Mouse (Mus musculus): ENCODE measurements at regions not wholly inside any gene's neighbourhood (a gene's known extent, or its start where the extent isn't known, plus 50 kb on each side); places are given as distances from the start of the nearest gene placed in this dataset.

DNA sequence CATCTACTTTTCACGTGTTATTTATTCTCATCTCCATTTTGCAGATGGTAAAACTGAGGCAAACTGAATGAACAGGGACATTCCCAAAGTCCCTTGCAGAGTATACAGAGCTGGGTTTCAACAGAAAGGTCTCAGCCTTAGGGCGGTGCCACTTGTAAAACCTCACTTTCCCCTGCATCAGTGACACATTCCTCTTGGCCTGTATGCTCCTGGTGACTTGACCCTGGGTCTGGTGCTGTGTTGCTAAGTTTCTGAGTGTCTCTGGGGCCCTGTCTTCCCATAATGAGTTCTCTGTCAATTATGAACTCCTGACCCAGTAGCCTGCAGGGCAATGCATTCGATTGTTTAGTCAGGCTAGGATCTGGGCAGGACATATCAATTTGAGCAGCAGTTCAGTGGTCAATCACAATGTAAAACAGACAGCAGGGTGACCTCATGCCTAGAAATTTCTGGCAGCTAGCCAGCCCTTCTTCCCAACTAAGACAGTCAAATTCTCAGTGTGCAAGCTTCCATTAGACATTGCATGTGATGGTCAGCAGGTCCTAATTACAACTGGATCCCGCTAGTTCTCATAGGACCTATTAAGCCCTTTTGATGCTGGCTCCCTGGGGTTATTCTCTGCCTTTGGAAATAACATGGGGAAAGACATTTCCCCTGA, 863.5 kb upstream of the Lrrc6 start:
- H3K27ac ChIP-seq (ENCODE audit: insufficient read depth, low read length) = no peak overlapping the region
- no peak overlapping the region for H3K4me3 ChIP-seq (ENCODE audit: low read depth, low read length)
- no peaks in the 10 kb centered on the region for H3K27me3 ChIP-seq (ENCODE audit: control insufficient read depth, insufficient read depth, low read length, poor library complexity, severe bottlenecking)
- TF ChIP-seq EP300 (IDR thresholded peaks at IDR 0.05; ENCODE audit: insufficient read depth, low read depth, low read length) (no peak), POLR2A (IDR thresholded peaks at IDR 0.05; ENCODE audit: insufficient read depth, low read length) (no peak), CTCF (IDR thresholded peaks at IDR 0.05; ENCODE audit: low read depth, low read length) (no peak)
- no peaks in the 10 kb centered on the region for H3K36me3 ChIP-seq (ENCODE audit: control insufficient read depth, insufficient read depth, low read length, poor library complexity, severe bottlenecking)
- no peak overlapping the region for H3K9ac ChIP-seq (ENCODE audit: low read depth, poor library complexity, severe bottlenecking)
- no peaks in the 10 kb centered on the region for H3K9me3 ChIP-seq (replicated peaks; ENCODE audit: control insufficient read depth, insufficient read depth, low read length, poor library complexity, severe bottlenecking)
- no peaks in the 10 kb centered on the region for H3K4me1 ChIP-seq (ENCODE audit: control insufficient read depth, insufficient read depth, low read length)

DNA sequence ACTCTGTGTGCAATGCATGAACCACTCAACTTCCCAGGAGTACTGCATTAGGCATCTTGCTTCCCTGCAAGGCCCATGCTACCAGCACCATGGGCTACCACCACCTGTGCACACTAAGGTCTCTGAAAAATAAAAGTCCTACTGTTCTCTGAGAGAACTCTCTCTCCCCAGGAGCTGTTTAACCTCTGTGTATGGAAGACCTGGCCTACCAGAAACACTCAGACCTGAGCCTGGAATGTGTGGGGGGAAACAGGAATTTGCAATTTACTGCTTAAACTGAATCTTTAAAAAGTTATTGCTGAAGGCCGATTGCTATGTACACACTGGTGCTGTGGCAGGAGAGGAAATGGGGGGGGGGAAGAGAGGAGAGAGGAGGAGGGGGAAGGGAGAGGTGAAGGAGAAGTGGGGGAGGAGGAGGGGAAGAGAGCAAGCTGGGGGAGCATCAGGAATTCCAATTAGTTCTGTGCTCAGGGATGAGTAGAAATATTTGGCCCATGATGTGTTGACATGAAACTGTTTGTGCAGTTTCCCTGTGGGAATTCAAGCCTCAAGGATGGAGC, 860.4 kb upstream of the Lrrc6 start:
- H3K36me3 ChIP-seq (ENCODE audit: control insufficient read depth, insufficient read depth, low read length, poor library complexity, severe bottlenecking) = no peaks in the 10 kb centered on the region
- H3K9ac ChIP-seq (ENCODE audit: low read depth, poor library complexity, severe bottlenecking) = no peak overlapping the region
- TF ChIP-seq EP300 (IDR thresholded peaks at IDR 0.05; ENCODE audit: insufficient read depth, low read depth, low read length) (no peak), POLR2A (IDR thresholded peaks at IDR 0.05; ENCODE audit: insufficient read depth, low read length) (no peak), CTCF (IDR thresholded peaks at IDR 0.05; ENCODE audit: low read depth, low read length) (no peak)
- no peaks in the 10 kb centered on the region for H3K4me1 ChIP-seq (ENCODE audit: control insufficient read depth, insufficient read depth, low read length)
- H3K27me3 ChIP-seq (ENCODE audit: control insufficient read depth, insufficient read depth, low read length, poor library complexity, severe bottlenecking) = no peaks in the 10 kb centered on the region
- no peak overlapping the region for H3K27ac ChIP-seq (ENCODE audit: insufficient read depth, low read length)
- no peaks in the 10 kb centered on the region for H3K9me3 ChIP-seq (replicated peaks; ENCODE audit: control insufficient read depth, insufficient read depth, low read length, poor library complexity, severe bottlenecking)
- no peak overlapping the region for H3K4me3 ChIP-seq (ENCODE audit: low read depth, low read length)

DNA sequence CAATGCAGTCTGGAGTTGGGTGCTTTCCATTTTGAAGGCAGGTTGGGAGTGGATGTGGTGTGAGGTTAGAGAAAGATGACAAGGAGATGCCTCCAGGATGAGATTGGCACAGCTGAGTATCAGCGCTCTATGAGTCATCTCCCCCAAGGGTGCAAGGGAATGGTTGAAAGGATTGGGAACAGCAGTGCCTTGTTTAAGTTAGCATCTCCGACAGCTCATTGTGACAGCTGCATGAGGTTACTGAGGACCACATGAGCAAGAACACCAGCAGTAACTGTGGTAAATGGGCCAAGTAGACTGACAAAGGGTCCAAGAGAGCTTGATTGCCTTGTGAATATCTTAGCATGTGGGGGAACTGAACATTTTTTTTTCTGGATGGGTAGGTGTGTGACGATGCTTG, 857.2 kb upstream of the Lrrc6 start:
- Histone ChIP-seq H3K4me3 (ENCODE audit: low read depth, low read length) (no peak overlapping the region), H3K4me1 (ENCODE audit: control insufficient read depth, insufficient read depth, low read length) (no peaks in the 10 kb centered on the region), H3K27me3 (ENCODE audit: control insufficient read depth, insufficient read depth, low read length, poor library complexity, severe bottlenecking) (no peaks in the 10 kb centered on the region), H3K9ac (ENCODE audit: low read depth, poor library complexity, severe bottlenecking) (no peak overlapping the region), H3K36me3 (ENCODE audit: control insufficient read depth, insufficient read depth, low read length, poor library complexity, severe bottlenecking) (no peaks in the 10 kb centered on the region), H3K27ac (ENCODE audit: insufficient read depth, low read length) (no peak overlapping the region), H3K9me3 (replicated peaks; ENCODE audit: control insufficient read depth, insufficient read depth, low read length, poor library complexity, severe bottlenecking) (no peaks in the 10 kb centered on the region)
- TF ChIP-seq CTCF (IDR thresholded peaks at IDR 0.05; ENCODE audit: low read depth, low read length) (no peak), POLR2A (IDR thresholded peaks at IDR 0.05; ENCODE audit: insufficient read depth, low read length) (no peak), EP300 (IDR thresholded peaks at IDR 0.05; ENCODE audit: insufficient read depth, low read depth, low read length) (no peak)

DNA sequence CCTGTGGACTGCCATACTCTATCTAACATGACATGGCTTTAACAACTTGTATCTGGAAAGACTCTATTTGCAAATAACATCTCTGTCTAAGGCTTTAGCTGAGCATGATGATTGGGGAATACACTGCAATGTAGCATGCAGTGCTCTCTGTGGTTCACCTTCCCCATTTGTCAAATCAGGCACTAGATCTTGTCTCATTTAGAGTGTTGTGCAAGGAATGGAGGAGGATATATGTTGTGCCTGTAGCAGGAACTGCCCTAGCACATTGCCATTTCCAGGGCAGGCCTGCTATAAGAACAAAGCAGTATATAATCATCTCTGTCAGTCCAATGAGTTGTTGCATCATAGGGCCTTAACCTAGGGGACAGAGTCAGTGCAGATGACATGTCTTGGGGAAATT, 854.6 kb upstream of the Lrrc6 start:
- Histone ChIP-seq H3K27ac (ENCODE audit: insufficient read depth, low read length) (no peak overlapping the region), H3K4me3 (ENCODE audit: low read depth, low read length) (no peak overlapping the region), H3K9ac (ENCODE audit: low read depth, poor library complexity, severe bottlenecking) (no peak overlapping the region), H3K27me3 (ENCODE audit: control insufficient read depth, insufficient read depth, low read length, poor library complexity, severe bottlenecking) (no peaks in the 10 kb centered on the region), H3K36me3 (ENCODE audit: control insufficient read depth, insufficient read depth, low read length, poor library complexity, severe bottlenecking) (no peaks in the 10 kb centered on the region), H3K9me3 (replicated peaks; ENCODE audit: control insufficient read depth, insufficient read depth, low read length, poor library complexity, severe bottlenecking) (no peaks in the 10 kb centered on the region), H3K4me1 (ENCODE audit: control insufficient read depth, insufficient read depth, low read length) (no peaks in the 10 kb centered on the region)
- TF ChIP-seq POLR2A (IDR thresholded peaks at IDR 0.05; ENCODE audit: insufficient read depth, low read length) = no peak
- TF ChIP-seq CTCF (IDR thresholded peaks at IDR 0.05; ENCODE audit: low read depth, low read length) = no peak
- TF ChIP-seq EP300 (IDR thresholded peaks at IDR 0.05; ENCODE audit: insufficient read depth, low read depth, low read length) = no peak

DNA sequence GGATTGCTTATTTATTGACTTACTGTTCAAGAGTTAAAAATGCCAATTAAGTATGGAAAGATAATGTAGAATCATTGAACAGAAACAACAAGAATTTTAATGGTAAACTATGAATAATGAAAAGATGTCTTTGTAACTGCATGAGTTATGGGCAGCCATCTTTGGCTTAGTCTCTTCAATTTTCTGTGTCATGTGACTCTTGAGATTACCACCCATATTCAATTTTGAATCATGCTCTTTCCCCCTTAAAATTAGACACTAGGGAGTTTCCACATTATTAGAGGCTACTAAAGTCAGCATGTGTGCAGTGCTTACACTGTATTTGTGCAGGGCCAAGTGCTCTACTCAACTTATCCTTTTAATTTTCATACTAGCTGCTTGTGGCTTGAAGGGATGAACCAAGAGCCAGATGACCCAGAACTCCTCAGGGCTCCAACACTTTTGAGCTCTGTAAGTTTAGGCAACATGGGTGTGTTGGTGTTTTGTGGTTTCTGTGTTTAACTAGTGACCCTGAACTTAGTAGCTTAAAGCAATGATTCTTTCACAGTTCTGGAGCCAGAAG, 854.0 kb upstream of the Lrrc6 start:
- Histone ChIP-seq H3K27me3 (ENCODE audit: control insufficient read depth, insufficient read depth, low read length, poor library complexity, severe bottlenecking) (no peaks in the 10 kb centered on the region), H3K9me3 (replicated peaks; ENCODE audit: control insufficient read depth, insufficient read depth, low read length, poor library complexity, severe bottlenecking) (no peaks in the 10 kb centered on the region), H3K4me3 (ENCODE audit: low read depth, low read length) (no peak overlapping the region), H3K4me1 (ENCODE audit: control insufficient read depth, insufficient read depth, low read length) (no peaks in the 10 kb centered on the region), H3K9ac (ENCODE audit: low read depth, poor library complexity, severe bottlenecking) (no peak overlapping the region), H3K27ac (ENCODE audit: insufficient read depth, low read length) (no peak overlapping the region), H3K36me3 (ENCODE audit: control insufficient read depth, insufficient read depth, low read length, poor library complexity, severe bottlenecking) (no peaks in the 10 kb centered on the region)
- TF ChIP-seq CTCF (IDR thresholded peaks at IDR 0.05; ENCODE audit: low read depth, low read length) (no peak), POLR2A (IDR thresholded peaks at IDR 0.05; ENCODE audit: insufficient read depth, low read length) (no peak), EP300 (IDR thresholded peaks at IDR 0.05; ENCODE audit: insufficient read depth, low read depth, low read length) (no peak)

DNA sequence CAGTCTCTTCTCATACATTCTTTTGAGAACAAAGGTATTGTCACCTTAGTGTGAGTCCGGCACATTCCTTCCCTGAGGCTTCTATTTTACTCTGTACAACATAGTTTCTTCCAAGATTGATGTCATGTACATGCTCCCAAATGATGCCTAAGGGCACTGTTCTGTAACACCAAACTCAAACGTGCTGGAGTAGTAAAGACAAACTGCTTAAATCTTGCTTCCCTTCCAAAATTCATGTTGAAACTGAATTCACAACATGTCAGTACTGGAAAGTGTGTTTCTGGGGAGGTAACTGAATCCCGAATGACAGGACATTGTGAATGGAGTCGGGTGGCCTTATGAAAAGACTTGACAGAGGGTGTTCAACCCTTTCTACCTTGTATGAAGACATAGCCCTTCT, 848.8 kb upstream of the Lrrc6 start:
- Histone ChIP-seq H3K9me3 (replicated peaks; ENCODE audit: control insufficient read depth, insufficient read depth, low read length, poor library complexity, severe bottlenecking) (no peaks in the 10 kb centered on the region), H3K27ac (ENCODE audit: insufficient read depth, low read length) (no peak overlapping the region), H3K4me1 (ENCODE audit: control insufficient read depth, insufficient read depth, low read length) (no peaks in the 10 kb centered on the region), H3K4me3 (ENCODE audit: low read depth, low read length) (no peak overlapping the region), H3K36me3 (ENCODE audit: control insufficient read depth, insufficient read depth, low read length, poor library complexity, severe bottlenecking) (no peaks in the 10 kb centered on the region), H3K9ac (ENCODE audit: low read depth, poor library complexity, severe bottlenecking) (no peak overlapping the region), H3K27me3 (ENCODE audit: control insufficient read depth, insufficient read depth, low read length, poor library complexity, severe bottlenecking) (no peaks in the 10 kb centered on the region)
- TF ChIP-seq CTCF (IDR thresholded peaks at IDR 0.05; ENCODE audit: low read depth, low read length) (no peak), POLR2A (IDR thresholded peaks at IDR 0.05; ENCODE audit: insufficient read depth, low read length) (no peak), EP300 (IDR thresholded peaks at IDR 0.05; ENCODE audit: insufficient read depth, low read depth, low read length) (no peak)

Measured in ES-Bruce4 (cell line).